Mouse (Mus musculus) testis, adult 2 months (tissue): ENCODE measurements at regions not wholly inside any gene's neighbourhood (a gene's known extent, or its start where the extent isn't known, plus 50 kb on each side); places are given as distances from the start of the nearest gene placed in this dataset.

Experiments
- H3K27ac ChIP-seq: fragments of 200-500 bp; 2 replicates; pipeline ENCODE4 v1.5.1; 2012; ENCODE audit warnings: low read depth, low read length; ENCODE audit not compliant: control insufficient read depth, insufficient read depth
- H3K27me3 ChIP-seq: fragments of 200-500 bp; 2 replicates; pipeline ENCODE4 v1.6.1; 2012; ENCODE audit warnings: mild to moderate bottlenecking, low read length, moderate library complexity; ENCODE audit not compliant: control insufficient read depth, insufficient read depth
- H3K36me3 ChIP-seq: fragments of 200-500 bp; 2 replicates; pipeline ENCODE4 v1.6.1; 2012; ENCODE audit warnings: mild to moderate bottlenecking, low read length; ENCODE audit not compliant: control insufficient read depth, insufficient read depth
- H3K4me1 ChIP-seq: fragments of 200-500 bp; 2 replicates; pipeline ENCODE4 v1.6.1; 2012; ENCODE audit warnings: low read length; ENCODE audit not compliant: control insufficient read depth, insufficient read depth
- H3K4me3 ChIP-seq: fragments of 200-500 bp; 2 replicates; pipeline ENCODE4 v1.5.1; 2012; ENCODE audit warnings: low read depth, mild to moderate bottlenecking, low read length, moderate library complexity, mixed read lengths; ENCODE audit not compliant: control insufficient read depth
- CTCF ChIP-seq: fragments of 200-500 bp; IDR thresholded peaks from 2 replicates; pipeline ENCODE4 v1.5.1; 2012; ENCODE audit warnings: low read depth, mild to moderate bottlenecking, inconsistent platforms, low read length, moderate library complexity; ENCODE audit not compliant: control insufficient read depth, insufficient read depth, insufficient replicate concordance
- POLR2A ChIP-seq: fragments of 200-500 bp; IDR thresholded peaks from 2 replicates; pipeline ENCODE4 v1.6.1; 2012; ENCODE audit warnings: low read depth, mild to moderate bottlenecking, inconsistent platforms, low read length, moderate library complexity; ENCODE audit not compliant: control insufficient read depth

GRCm38 (mm10) chr13:102640171-102640570 is 53.2 kb upstream of the Cd180 start:
- no peak for TF ChIP-seq CTCF
- TF ChIP-seq POLR2A, result no peak
- no peak overlapping the region for H3K27ac ChIP-seq
- no peaks in the 10 kb centered on the region for H3K27me3 ChIP-seq
- H3K36me3 ChIP-seq, result no peaks in the 10 kb centered on the region
- no peak overlapping the region for H3K4me3 ChIP-seq
- no peaks in the 10 kb centered on the region for H3K4me1 ChIP-seq
